Mouse (Mus musculus) mature B cell (primary cell): ENCODE results near the gene Pafah1b1.

Experiments
- in situ Hi-C: fragments of 300-500 bp; cut with MboI; formaldehyde crosslinking; loops from 2 replicates; pipeline ENCODE4 v1.14.3; 2019

Gene Pafah1b1

GRCm38 (mm10) chr11:74662221-74662620 is 62.2 kb downstream of the Pafah1b1 start:
- in situ Hi-C loops, result no loop called here

- in situ Hi-C loops, result no loop called here
These were observed 62.8 kb downstream of the Pafah1b1 start for GRCm38 (mm10) chr11:74661641-74662040.

- in situ Hi-C loops, result no loop called here
These were observed 64.1 kb downstream of the Pafah1b1 start for GRCm38 (mm10) chr11:74660336-74660735.

GRCm38 (mm10) chr11:74655941-74656340 is 68.5 kb downstream of the Pafah1b1 start:
- in situ Hi-C loops, result no loop called here

GRCm38 (mm10) chr11:74653385-74653784 is 71.1 kb downstream of the Pafah1b1 start:
- in situ Hi-C loops, result no loop called here

GRCm38 (mm10) chr11:74652791-74653191 is 71.7 kb downstream of the Pafah1b1 start:
- in situ Hi-C loops, result no loop called here

GRCm38 (mm10) chr11:74650576-74651100 is 73.8 kb downstream of the Pafah1b1 start:
- in situ Hi-C loops, result no loop called here

- in situ Hi-C loops, result no loop called here
These were observed 74.6 kb downstream of the Pafah1b1 start for GRCm38 (mm10) chr11:74649647-74650551.

- in situ Hi-C loops, result no loop called here
These were observed 75.3 kb downstream of the Pafah1b1 start, which contains the start of gene Cluh for GRCm38 (mm10) chr11:74649095-74649646. Gene Cluh (plus strand): TSS chr11:74649495.

- in situ Hi-C loops, result no loop called here
These were observed 75.8 kb downstream of the Pafah1b1 start for GRCm38 (mm10) chr11:74648676-74649075.

- in situ Hi-C loops, result no loop called here
These were observed 76.5 kb downstream of the Pafah1b1 start for GRCm38 (mm10) chr11:74647966-74648365.

- in situ Hi-C loops, result no loop called here
These were observed 84.8 kb downstream of the Pafah1b1 start for GRCm38 (mm10) chr11:74639628-74640027.

GRCm38 (mm10) chr11:74638791-74639411 is 85.6 kb downstream of the Pafah1b1 start:
- in situ Hi-C loops, result no loop called here

- in situ Hi-C loops, result no loop called here
These were observed 86.3 kb downstream of the Pafah1b1 start for GRCm38 (mm10) chr11:74637971-74638790.

GRCm38 (mm10) chr11:74637486-74637885 is 87.0 kb downstream of the Pafah1b1 start:
- in situ Hi-C loops, result no loop called here

GRCm38 (mm10) chr11:74634490-74635275 is 89.8 kb downstream of the Pafah1b1 start:
- in situ Hi-C loops, result no loop called here

- in situ Hi-C loops, result no loop called here
These were observed 92.3 kb downstream of the Pafah1b1 start for GRCm38 (mm10) chr11:74631880-74632789.

GRCm38 (mm10) chr11:74627481-74627880 is 97.0 kb downstream of the Pafah1b1 start:
- in situ Hi-C loops, result no loop called here

- in situ Hi-C loops, result no loop called here
These were observed 99.1 kb downstream of the Pafah1b1 start for GRCm38 (mm10) chr11:74625333-74625732.
